Mouse (Mus musculus) activated CD4-positive, CD25-positive, alpha-beta regulatory T cell, adult 4 months (primary cell): ENCODE data around the gene Fstl4. TPM values are rescaled to one million over a fixed set of nuclear protein-coding genes. Genes with fewer than 3 reads are reported as not detected.

ENCODE experiments used
- ATAC-seq: one replicate; pipeline ENCODE4 v1.8.0; 2017
- polyA plus RNA-seq, 2 experiments: library from polyadenylated mRNA; unstranded; fragments of 100-300 nt; shearing (Covaris generic); gene quantifications; one replicate each; pipeline ENCODE4 v1.2.1; 2017

Fstl4 gene
- polyA plus RNA-seq = not detected

DNA sequence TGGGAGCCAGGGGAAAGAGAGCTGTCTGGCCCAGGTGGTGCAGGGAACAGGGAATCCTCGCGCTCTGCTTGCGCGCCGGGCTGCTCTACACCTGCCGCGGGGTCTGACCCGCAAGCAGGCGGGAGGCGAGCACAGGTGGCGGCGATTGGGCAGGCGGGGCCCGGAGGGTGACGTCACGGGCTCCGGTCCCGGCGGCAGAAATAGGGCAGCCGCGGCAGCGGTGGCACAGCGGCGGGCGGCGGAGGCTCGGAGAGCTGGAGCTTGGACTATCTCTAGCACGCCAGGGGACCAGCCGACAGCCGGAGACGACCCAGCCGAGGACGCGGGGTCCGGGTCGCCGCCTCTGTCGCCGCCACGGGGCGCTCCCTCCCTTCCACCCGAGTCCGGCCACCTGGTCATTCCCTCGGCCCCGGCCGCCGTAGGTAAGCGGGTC, at the start of gene Fstl4:
Gene Fstl4, plus strand, starts transcription at position 174 of the 433 bp plus-strand sequence.
- no peak for ATAC-seq

DNA sequence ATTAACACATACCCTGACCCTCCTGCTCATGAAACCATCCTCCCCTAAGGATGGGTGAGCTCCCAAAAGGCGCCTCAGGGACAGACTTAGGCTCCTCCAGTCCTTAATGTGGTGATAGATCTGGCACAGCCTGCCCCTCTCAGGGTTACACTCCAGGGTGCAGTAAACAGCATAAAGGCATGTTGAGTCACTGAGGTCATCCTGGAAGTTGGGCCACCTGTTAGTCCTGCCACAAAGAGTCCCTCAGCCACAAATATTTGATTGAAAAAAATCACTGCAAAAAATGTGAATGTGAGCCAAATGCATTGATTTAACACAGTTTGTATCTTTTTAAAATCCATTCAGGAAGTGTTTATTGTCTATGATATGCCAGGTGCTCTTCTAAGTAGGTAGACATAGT, 45.9 kb upstream of the Fstl4 start:
- ATAC-seq = no peak

DNA sequence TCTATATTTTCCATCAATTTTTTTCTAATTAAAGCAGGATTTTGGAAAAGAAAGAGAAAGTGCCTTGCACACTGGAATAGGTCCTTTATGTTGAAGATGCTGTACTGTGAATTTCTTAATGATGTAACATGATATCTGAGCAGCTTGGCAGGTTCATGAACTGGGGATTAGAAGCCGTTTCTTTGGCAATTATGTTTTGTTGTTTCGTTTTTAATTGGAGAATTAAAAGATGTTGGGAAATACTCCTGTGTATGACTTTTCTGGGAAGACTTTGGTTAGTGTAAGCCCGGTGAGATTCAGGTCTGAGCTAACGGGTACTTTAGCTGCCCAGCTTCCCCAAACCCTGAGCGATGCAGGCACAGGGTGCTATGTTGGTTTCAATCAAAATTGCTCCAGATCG, 43.3 kb upstream of the Fstl4 start:
- no peak for ATAC-seq

DNA sequence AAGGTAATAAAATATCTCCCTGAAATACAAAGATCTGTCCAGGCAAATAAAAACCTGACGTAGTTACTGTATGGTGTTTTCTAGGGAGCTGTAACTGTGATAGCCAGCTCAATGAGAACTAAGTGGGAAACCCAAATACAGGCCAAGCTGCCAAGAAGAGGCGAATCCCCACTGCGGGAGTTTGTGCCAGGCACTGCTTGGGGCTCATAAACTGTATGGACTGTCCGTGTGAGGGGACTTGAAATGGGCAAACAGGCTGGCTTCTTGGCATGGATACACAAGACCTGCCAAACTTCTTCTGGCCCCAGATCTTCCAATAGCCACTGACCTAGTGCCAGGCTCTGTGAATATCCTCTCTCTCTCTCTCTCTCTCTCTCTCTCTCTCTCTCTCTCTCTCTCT, 41.7 kb upstream of the Fstl4 start:
- ATAC-seq = no peak

DNA sequence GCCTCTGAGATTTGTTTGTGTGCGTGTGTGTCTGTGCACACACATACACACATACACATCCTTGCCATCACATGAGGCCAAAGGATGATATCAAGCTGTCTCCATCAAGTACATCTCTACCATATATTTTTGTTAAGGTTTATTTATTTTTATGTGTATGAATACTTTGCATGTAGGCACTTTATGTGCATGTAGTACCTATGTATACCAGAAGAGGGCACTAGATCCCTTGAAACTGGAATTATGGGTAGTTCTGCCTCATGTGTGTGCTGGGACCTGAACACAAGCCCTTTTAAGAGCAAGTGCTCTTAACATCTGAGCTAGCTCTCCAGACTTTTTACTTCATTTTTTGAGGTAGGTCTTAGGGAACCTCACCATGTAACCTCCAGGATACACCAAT, 38.4 kb upstream of the Fstl4 start:
- no peak for ATAC-seq

DNA sequence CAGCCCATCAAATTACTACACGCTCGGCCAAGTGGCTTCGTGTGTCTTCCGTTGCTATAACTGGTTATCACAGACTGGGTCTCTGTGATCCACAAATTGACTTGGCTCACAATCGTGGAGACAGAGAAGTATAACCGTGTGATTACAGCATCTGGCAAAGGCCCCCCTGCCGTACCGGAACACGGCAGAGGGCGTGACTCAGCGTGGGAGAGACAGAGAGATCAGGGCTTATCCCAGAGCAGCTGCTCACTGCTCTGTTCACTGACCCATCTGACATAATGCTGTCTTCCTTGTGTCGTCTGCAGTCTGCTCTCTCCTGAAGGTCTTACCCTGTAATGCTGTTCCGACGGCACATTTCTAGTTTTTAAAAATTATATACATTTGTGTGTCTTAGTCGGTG, 36.0 kb upstream of the Fstl4 start:
- no peak for ATAC-seq

DNA sequence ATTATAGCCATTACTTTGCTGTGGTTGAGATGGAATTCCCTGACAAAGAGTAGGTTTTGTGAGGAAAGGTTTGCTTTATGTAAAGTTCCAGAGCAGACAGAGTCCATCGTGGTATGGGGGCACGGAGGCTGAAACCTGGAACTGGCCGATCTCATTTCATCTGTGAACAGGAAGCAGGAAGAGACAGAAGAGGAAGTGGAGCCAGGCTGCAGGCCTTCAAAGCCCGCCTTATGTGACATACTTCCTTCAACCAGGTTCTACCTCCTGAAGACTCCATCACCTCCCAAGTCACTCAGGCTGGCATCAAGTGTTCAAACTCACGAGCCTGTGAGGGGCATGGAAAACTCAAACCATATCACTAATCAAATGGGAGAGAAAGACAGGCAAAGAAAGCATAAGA, 34.5 kb upstream of the Fstl4 start:
- no peak for ATAC-seq

DNA sequence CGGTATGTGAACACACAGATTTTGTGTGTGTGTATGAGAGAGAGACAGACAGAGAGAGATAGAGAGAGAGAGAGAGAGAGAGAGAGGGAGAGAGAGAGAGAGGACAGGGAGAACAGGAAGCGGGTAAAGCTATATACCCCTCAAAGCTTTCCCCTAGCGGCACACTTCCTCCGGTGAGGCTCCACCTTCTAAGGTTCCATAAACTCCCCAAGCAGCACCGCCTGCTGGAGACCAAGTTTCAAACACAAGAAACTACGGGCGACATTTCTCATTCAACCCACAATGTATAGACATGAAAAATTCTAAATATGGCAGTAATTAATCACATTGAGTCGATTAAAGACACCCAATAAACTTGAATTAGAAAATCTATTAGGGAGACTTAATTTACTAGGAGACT, 32.5 kb upstream of the Fstl4 start:
- no peak for ATAC-seq

DNA sequence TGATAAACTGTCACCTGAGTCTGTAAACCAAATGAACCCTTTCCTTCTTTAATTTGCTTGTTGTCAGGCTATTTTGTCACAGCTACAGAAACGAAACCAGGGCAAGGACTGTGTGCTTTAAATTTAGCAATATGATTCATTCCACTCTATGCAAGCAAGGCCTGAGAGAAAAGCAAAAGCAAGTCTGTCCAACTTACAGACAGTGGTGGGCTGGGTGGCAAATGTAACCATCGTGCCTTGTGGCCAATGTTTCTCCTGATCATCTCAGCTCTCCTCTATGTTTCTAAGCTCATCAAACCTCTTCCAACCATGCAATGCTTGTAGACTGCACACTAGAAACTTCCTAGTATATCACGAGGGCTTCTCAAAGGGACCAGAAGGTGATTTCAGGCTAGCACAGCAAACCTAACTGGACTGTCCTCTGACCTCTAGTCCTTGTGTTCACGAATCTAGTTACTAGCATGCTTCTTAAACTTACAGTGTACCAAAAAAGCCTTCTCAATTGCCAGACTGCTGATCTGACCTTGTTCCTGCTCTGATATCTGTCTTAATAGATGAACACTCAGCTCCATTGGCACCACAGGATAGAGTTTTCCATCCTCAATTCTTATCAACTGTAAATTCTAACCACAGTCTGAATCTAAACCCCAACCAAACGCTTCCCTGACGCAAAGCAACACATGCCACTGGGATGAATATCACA, 29.8 kb upstream of the Fstl4 start:
- no peak for ATAC-seq

DNA sequence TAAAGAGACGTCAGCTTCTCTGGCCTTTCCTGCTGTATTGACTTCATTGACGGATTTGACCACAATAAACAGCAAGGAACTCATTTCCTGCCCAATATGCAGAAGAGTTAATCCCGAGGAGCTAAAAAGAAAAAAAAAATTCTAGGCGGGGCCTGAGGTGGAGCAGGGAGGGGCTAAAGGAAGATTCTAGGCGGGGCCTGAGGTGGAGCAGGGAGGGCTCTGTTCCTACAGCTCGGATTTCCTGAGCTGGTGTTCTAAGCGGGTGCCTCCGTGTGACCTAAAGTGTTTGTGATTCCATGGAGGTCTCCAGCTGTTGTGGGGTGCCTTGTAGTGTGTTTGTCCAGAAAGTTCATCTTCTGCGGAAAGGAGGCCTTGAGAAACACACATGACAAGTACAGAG, 25.2 kb upstream of the Fstl4 start:
- no peak for ATAC-seq

DNA sequence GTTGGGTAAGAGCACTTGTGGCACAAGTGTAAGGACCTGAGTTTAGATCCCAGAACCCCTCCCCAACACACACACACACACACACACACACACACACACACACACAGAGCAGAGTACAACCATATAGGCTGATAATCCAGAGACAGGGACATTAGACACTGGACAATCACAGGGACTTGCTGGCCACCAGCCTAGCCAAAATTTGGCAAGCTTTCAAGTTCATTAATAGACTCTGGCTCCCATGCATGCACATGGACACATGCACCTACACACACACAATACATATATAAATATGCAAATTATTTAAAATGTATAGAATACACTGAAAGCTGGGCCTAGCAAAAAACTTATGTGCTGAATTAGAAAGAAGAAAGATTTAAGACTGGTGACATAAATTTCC, 24.0 kb upstream of the Fstl4 start:
- no peak for ATAC-seq

DNA sequence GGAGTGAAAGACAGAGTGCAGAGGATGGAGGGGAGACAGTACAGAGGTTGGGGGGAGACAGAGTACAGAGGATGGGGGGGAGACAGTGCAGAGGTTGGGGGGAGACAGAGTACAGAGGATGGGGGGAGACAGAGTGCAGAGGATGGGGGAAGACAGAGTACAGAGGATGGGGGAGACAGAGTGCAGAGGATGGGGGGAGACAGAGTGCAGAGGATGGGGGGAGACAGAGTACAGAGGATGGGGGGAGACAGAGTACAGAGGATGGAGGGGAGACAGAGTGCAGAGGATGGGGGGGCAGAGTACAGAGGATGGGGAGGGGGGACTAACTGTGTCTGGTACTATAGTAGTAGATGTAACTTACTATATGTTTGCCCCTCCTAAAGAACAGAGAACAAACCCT, 20.5 kb upstream of the Fstl4 start:
- ATAC-seq = no peak

DNA sequence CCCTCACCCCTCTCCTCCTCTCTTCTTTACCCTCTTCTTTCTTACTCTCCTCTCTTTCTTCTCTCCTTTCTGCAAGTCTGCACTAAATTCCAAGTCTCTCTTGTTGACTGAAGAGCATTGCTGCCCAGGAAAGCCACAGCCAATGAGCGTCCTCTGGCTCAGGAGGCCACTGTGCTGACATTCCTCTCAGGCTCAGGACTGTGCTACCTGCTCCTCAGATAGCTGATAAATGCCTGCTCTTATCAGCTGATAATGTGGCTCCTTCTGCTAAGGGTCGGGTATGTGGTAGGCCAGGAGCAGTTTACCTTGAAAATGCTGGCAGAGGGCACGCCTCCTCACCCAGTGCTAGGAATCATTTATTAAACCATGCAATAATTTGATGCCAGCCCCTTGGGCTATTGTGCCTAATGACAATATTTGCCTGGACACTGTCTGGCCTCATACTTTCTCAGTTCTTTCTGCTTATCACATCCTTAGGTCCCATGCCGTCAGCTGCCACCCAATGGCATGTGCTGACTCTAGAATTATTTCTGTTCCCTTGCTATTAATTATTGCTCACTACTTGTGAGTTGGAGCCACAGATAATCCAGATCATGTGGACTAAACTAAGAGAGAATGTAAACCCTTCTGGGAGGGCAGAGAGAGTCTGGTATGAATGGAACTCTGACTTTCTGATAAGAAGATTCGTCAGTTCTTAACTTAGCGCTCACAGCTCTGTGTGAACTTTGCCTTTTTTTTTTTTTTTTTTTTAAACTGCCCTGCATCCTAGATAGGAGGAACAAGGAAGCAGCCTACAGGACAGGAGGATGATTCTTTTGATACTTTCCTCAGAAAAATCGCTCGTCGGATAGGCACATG, 19.6 kb upstream of the Fstl4 start:
- no peak for ATAC-seq

DNA sequence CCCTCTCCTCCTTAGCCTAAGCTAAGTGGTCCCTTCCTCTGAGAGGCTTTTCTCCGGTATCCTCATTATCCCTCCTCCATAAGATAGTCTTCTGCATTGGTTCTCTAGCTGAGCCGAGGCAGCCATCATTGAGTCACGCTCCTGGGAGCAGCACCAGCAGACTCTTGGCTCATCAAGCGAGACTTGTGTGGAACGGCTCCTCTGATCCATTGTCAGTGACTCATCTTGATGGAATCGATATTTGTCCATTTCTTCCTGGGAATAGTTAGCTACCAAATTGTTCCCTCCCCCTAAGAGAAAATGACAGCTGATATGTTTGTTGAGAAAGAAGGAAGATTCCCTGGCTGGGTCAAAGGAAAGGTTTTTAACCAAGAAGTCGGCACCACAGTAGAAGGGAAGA, 17.2 kb upstream of the Fstl4 start:
- ATAC-seq = no peak

DNA sequence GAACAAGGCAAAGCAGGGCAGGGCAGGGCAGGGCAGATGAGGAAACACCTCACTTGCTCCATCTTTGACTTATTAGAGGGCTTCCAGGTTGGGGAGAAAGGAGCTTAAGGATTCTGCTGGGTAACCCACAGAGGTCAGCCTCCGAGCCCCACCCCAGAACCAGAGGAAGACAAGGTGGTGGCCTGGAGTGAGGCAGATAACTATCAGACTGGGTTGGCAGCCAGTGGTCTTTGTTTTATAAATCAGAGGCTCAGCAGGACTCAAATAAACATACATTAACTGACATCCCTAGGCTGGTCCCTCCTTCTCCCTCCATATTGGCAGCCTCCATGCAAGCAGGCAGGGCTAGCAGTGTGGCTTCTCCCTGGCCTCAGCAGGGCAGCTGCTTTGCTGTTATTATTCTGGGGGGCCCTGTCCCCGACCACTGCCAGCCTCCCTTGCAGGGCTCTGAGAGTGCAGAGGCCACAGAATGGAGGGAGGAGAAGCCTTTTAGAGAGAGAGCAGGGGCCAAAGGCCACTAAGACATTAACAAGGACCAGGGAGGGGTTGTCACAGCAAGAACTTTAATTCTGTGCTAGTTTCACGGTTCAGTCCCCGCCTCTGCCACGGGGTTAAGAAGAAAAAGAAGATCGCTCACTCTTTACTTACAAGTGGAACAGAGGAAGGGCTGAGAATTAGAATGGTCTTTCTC, 16.5 kb upstream of the Fstl4 start:
- ATAC-seq = no peak

DNA sequence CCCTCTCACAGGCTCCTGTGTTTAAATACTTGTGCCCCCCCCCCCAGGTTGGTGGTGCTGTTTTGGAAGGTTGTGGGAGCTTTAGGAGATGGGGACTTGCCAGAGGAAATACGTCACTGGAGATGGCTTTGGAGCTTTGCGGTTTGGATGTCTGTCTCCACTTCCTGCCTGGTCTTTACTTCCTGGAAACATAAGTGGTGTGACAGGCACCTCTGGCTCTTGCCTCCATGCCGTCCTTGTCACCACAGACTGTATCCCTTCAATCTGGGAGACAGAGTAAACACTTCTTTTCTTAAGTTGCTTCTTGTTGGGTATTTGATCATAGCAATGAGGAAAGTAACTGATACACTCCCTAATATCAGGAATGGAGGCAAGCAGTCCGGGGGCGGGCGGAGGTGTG, 14.4 kb upstream of the Fstl4 start:
- ATAC-seq = no peak

DNA sequence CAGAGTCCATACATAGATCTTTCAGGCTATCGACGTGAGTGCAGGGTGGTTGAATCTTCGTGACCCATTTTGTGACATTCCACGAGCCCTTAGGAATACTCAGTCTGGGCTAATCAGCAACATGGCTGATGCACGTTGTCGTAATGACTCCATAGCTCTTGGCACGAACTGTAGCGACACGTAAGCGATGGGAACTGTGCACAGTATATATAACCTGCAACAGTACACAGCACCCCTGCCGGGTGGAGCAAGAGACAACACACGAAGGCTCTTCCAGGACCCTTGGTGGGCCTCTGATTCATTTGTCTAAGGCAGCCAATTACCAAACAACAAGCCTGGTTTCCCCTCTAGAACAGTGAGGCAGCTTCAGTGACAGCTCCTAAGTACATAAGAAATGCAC, 11.9 kb upstream of the Fstl4 start:
- no peak for ATAC-seq

DNA sequence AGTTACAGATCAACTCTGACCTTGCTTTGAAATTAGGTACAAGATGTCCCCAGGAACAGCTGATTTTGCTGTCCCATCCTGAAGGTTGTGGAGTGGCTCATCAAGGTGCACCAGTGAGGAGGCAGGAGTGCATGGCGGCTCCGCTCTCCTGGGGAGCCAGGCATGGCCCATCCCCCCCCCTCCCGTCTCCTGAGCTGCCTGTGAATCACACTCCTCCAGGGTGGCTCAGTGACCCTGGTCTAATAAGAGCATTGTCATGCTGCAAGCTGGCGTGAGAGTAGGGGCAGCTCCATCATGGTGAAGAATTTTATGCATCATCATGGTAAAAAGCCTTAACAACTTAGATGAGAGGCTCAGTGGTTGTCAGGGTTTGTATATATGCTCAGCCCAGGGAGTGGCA, 11.2 kb upstream of the Fstl4 start:
- no peak for ATAC-seq

DNA sequence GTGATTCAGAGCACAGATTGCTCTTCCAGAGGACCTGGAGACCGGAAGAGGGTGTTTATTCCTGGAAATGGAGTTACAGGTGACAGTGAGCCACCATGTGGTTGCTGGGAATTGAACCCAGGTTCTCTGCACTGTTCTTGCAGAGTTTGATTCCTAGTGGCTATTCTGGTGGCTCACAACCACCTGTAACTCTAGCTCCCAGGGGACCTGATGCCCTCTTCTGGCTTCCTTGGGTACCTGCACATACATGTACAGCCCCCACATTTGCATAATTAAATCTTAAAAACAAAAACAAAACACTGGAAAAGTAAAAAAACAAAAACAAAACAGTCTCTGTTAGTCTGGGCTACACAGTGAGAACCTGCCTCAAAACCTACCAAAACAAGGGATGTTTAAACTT, 2.6 kb upstream of the Fstl4 start:
- no peak for ATAC-seq

DNA sequence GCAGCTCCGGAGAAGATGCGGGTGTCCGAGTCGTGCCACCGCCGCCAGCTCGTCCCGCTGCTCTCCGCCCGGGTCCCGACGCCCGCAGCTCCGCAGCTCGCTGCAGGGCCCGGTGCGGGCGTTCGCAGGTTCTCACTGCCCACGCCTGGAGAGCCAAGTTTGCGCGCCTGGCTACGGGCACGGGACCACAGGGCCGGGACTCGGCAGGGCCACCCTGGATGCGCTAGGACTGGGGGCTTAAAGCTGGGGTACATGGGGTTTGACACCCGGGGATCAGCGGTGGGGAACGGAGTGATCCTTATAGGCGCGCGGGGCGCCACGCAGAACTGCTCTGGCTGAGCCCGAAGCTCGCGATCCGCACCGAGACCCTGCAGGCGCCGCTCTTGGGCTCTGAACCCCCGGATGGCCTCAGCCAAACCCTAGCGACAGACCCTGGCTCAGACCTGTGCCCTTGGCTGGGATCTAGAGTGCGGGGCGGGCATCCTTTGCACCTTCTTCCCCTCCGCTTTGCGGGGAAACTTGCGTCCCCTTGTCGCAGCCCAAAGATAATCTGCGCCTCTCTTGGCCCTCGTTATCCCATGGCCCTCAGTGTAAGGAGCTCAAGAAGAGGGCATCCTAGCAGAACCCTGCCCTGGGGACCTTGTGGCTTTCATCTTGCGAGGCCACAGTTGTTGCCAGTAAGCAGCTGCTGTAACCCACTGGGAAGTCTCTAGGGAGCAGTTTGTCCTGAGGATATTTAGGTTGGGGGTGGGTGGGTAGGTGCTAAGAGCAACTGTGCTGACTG, 652 bp downstream of the Fstl4 start:
- no peak for ATAC-seq

DNA sequence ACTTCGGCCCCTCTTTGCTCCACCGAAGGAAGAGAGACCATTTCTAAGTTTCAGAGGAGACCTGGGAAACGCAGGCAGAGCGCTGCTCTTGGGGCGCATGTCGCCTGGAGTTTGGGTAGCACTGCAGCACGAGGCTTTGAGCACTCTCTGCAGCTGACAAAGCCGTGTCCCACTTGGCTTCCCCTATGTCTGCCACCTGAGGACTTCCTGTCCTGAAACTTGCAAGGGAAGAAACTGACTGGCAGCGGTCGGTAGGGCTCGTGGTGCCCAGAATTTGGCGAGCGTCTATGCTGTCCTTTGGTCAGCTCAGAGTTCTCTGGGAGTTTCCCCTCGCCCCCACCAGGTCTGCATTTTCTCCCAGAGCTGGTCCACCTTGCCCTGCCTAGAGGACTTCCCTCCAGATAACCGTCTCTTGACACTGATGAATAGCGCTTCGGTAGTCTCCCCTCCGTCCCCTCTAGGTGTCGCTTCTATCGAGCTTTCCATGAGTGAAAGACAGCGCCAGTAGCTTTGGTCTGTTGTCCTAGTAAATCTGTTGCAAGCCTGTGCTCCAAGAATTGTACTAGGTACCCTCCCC, 1.3 kb downstream of the Fstl4 start:
- no peak for ATAC-seq

DNA sequence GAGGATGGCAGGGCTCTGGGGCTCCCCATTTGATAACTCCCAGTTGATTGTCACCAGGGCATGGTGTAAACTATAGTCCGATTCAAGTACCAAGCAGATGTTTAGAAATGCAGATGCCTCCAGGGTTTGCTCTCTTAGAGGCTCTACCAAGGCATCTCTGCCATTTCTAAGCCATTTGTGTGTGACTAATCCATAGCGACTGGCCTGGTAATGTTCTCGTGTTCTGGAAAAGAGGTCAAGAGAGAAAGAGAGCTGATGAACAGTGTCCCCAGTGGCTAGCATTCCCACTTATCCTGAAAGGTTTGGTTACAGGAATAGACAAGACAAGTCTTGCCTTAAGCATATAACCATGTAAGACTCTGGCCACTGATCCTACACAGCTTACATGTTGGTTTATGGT, 3.5 kb downstream of the Fstl4 start:
- ATAC-seq = no peak

DNA sequence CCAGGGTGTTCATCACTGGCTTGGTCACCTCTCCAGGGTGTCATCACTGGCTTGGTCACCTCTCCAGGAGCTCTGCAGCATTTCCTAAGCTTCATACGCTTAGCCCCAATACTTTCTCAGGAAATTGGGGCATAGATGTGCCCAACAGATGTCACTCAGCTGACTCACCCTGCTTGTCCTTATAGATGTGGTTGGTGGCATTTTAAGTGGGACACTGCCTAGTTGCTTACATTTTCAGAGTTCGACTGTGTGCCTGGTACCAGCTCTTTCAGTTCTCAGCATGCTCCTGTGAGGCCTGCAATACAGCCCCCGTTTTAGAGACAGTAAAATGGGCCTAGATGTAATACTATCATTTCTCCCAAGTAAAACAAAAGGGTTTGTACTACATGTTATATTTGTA, 8.6 kb downstream of the Fstl4 start:
- ATAC-seq = no peak
